Mouse (Mus musculus) testis, adult 2 months (tissue): ENCODE data around the gene Fbxw5.

ENCODE experiments used
- CTCF ChIP-seq: fragments of 200-500 bp; IDR thresholded peaks from 2 replicates; pipeline ENCODE4 v1.5.1; 2012; ENCODE audit warnings: low read depth, mild to moderate bottlenecking, inconsistent platforms, low read length, moderate library complexity; ENCODE audit not compliant: control insufficient read depth, insufficient read depth, insufficient replicate concordance
- POLR2A ChIP-seq: fragments of 200-500 bp; IDR thresholded peaks from 2 replicates; pipeline ENCODE4 v1.6.1; 2012; ENCODE audit warnings: low read depth, mild to moderate bottlenecking, inconsistent platforms, low read length, moderate library complexity; ENCODE audit not compliant: control insufficient read depth

DNA sequence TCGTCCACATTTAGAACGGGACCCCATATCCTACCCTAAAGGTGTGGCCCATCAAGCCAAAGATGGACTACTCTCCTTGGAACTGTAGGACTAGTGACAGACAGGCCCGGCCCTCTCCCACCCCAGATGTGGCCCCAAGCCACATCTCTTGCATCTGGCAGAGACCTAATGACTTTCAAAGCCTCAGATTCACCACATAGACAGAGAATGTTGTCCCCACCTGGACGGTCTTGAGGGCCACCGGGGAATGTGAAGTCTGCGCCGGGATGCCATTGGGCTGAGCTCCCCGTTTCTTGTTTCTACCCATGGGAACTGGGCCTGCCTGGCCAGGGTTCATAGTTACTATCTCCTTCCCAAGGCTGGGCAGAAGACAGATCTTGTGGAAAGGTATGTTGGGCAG lies 23.0 kb upstream of the Fbxw5 start:
- TF ChIP-seq CTCF (no peak), POLR2A (no peak)
